Mouse (Mus musculus) neural tube, embryonic 15.5 days (tissue): ENCODE measurements around the gene Prmt6. TPM values are rescaled to one million over a fixed set of nuclear protein-coding genes. Genes with fewer than 3 reads are reported as not detected.
A peak's percentile ranks its signal among the peaks of the same experiment; 100 is the strongest.

Experiments
- ATAC-seq: fragments of 200-750 bp; cut with Nextera tagmentation; 2 replicates; pipeline ENCODE4 v1.8.0; 2017; ENCODE audit warnings: mild to moderate bottlenecking, moderate TSS enrichment, moderate library complexity; ENCODE audit not compliant: low FRiP score
- H3K27ac ChIP-seq: fragments of 300-500 bp; sonication (generic); replicated peaks from 2 replicates; pipeline ENCODE4 v1.5.1; 2015; ENCODE audit warnings: mild to moderate bottlenecking, inconsistent platforms
- H3K27me3 ChIP-seq: fragments of 300-500 bp; sonication (generic); replicated peaks from 2 replicates; pipeline ENCODE4 v1.6.1; 2015; ENCODE audit warnings: inconsistent platforms
- H3K36me3 ChIP-seq: fragments of 300-500 bp; sonication (generic); 2 replicates; pipeline ENCODE4 v1.6.1; 2015; ENCODE audit warnings: inconsistent platforms
- H3K4me1 ChIP-seq: fragments of 300-500 bp; sonication (generic); 2 replicates; pipeline ENCODE4 v1.6.1; 2015; ENCODE audit warnings: inconsistent platforms
- H3K4me2 ChIP-seq: fragments of 300-500 bp; sonication (generic); 2 replicates; pipeline ENCODE4 v1.6.1; 2015; ENCODE audit warnings: inconsistent platforms, mild to moderate bottlenecking, moderate library complexity
- H3K4me3 ChIP-seq: fragments of 300-500 bp; sonication (generic); replicated peaks from 2 replicates; pipeline ENCODE4 v1.5.1; 2015; ENCODE audit warnings: mild to moderate bottlenecking, inconsistent platforms
- H3K9ac ChIP-seq: fragments of 300-500 bp; sonication (generic); replicated peaks from 2 replicates; pipeline ENCODE4 v1.6.1; 2015; ENCODE audit warnings: mild to moderate bottlenecking, inconsistent platforms
- H3K9me3 ChIP-seq: fragments of 300-500 bp; sonication (generic); replicated peaks from 2 replicates; pipeline ENCODE4 v1.6.1; 2016; ENCODE audit warnings: inconsistent platforms
- WGBS: fragments of 180-500 bp; shearing (Covaris S2); methylation state at CpG from one replicate; pipeline ENCODE4 v1.1.7; 2015; ENCODE audit warnings: mixed read lengths; 5-methylcytosine and 5-hydroxymethylcytosine counted together
- polyA plus RNA-seq: library from polyadenylated mRNA; unstranded; fragments of >200 nt; fragmentation: Nextera tagmentation; extraction: Ambion mirVana; gene quantifications from 2 replicates; pipeline ENCODE4 v1.2.1, GENCODE M21; 2015

Gene Prmt6
- 21.8 and 23.7 TPM in 2 replicates for polyA plus RNA-seq

DNA sequence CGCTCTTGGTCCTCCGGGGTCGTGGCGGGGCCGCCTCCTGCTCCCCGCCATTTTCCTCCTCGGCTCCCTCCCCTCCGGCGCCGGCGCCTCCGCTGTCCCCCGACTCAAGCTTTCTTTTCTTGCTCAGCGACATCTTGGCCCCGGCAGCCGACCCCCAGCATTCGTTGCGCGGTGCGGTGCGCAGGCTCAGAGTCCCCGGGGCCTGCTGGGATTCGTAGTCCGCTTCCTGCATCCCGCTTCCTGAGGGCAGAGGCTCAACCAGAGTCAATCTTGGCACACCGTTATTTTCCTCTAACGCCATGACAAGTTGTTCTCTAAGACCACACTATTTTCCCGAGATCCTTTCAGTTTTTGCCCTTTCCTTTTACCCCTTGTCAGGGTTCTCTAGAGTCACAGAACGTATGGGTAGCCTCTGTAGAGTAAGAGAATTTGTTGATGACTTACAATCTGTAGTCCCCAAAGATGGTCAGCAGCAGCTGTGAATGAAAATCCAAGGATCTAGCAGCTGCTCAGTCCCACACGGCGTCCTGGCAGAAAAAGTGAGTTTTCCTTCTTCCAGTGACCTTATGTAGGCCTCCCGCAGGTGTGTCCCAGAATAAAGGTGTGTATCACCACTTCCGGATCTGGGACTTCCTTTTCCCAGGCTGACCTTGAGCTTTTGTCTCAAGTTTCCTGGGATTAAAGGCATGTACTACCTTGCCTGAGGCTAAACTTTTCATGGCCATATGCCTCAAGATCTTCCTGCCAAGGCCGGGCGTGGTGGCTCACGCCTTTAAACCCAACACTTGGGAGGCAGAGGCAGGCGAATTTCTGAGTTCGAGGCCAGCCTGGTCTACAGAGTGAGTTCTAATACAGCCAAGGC, at the start of gene Prmt6:
Gene Prmt6 (minus strand): TSS at position 160 of the 862 bp plus-strand sequence.
- Histone ChIP-seq H3K4me2 (peak within 1 kb of the TSS; percentile 63), H3K27ac (peak within 1 kb of the TSS; percentile 97), H3K36me3 (peaks cover 16% of the 10 kb centered on the region), H3K27me3 (no peaks in the 10 kb centered on the region), H3K9me3 (no peaks in the 10 kb centered on the region), H3K9ac (peak within 1 kb of the TSS; percentile 95), H3K4me1 (peaks cover 18% of the 10 kb centered on the region), H3K4me3 (peak within 1 kb of the TSS; percentile 95)
- peak; percentile 96 for ATAC-seq
- 21% methylated on average over 37 of the region's 38 CpGs for WGBS

DNA sequence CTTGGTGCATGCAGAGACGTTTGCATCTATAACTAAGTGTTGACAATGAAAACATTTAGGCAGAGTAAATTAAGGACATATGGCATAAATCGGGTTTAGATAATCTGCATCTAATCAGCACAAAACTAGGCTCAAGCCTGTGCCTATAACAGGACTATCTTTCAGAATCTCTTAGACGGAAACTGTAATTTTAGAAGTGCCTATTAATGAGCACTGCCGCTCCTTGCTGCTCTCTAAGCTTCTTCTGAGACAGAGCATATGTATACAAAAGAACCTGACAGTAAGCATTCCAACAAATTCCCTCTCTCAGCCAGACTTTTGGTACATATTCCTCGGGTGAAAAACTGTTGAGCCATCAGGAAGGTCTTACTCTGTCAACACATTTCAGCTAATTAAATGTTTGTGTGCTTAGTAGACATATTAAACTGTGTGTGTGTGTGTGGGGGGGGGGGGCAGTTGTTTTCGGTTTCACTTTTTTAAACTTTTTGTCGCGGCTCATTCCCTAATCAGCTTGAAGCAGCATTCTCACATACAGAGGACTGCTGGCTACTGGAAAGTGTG, 39.8 kb upstream of the Prmt6 start:
- WGBS, result 83% methylated on average over 8 of the region's 8 CpGs
- Histone ChIP-seq H3K36me3 (no peaks in the 10 kb centered on the region), H3K4me2 (no peak overlapping the region), H3K27ac (no peak overlapping the region), H3K4me3 (no peak overlapping the region), H3K9me3 (no peaks in the 10 kb centered on the region), H3K9ac (no peak overlapping the region), H3K4me1 (no peaks in the 10 kb centered on the region), H3K27me3 (no peaks in the 10 kb centered on the region)
- no peak for ATAC-seq

DNA sequence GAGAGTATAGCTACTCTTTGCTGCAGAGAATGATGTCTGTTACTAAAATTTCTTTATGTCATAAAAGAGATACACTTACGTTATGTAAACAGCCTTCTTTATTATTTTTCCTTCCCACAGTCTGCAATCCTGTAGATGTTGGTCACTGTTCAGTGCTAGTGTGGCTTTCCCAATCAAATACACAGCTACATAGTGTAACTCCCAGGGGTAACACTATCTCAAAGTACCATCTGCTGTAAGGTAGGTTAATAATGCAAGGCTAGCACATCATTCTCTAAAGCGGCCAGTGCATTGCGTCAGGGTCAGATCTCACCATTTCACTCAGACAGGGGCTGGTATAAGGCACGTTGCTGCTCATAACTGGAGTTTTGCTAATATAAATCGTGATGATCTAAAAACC, 31.9 kb upstream of the Prmt6 start:
- H3K27ac ChIP-seq, result no peak overlapping the region
- H3K27me3 ChIP-seq, result no peaks in the 10 kb centered on the region
- no peaks in the 10 kb centered on the region for H3K36me3 ChIP-seq
- H3K4me3 ChIP-seq, result no peak overlapping the region
- ATAC-seq, result peak; percentile 55; the same call in 1 of the 2 replicates
- H3K9me3 ChIP-seq, result no peaks in the 10 kb centered on the region
- H3K4me1 ChIP-seq, result no peaks in the 10 kb centered on the region
- WGBS, result 58% methylated on average over 5 of the region's 5 CpGs
- H3K4me2 ChIP-seq, result no peak overlapping the region
- no peak overlapping the region for H3K9ac ChIP-seq

DNA sequence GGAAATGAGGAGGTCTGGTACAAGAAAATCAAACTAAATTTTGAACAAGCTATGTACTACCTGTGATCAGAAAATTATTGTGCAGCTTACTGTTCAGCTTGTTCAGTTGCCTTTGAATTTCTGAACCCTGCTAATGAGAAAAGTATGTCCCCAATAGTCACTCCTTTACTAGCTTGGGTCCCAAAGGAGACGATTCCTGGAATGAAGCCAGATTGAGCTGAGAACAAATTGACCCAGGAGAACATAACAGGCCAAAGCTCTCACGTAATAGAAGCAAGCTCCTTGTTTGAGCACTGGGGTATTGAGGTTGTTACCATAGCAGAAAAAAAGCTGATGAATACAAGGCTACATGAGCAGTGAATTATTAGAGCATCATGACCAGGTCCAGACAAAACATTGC, 17.0 kb upstream of the Prmt6 start:
- H3K4me3 ChIP-seq, result no peak overlapping the region
- H3K36me3 ChIP-seq, result no peaks in the 10 kb centered on the region
- ATAC-seq, result no peak
- no peak overlapping the region for H3K9ac ChIP-seq
- 51% methylated on average over 2 of the region's 2 CpGs for WGBS
- H3K27ac ChIP-seq, result no peak overlapping the region
- H3K4me1 ChIP-seq, result no peaks in the 10 kb centered on the region
- H3K27me3 ChIP-seq, result no peaks in the 10 kb centered on the region
- no peaks in the 10 kb centered on the region; the same call in 1 of the 2 replicates for H3K9me3 ChIP-seq
- no peak overlapping the region for H3K4me2 ChIP-seq

GRCm38 (mm10) chr3:110253105-110253504, 2.3 kb upstream of the Prmt6 start:
- Histone ChIP-seq H3K9me3 (no peaks in the 10 kb centered on the region), H3K4me3 (no peak overlapping the region), H3K27me3 (no peaks in the 10 kb centered on the region), H3K4me2 (no peak overlapping the region), H3K27ac (no peak overlapping the region), H3K4me1 (peaks cover 12% of the 10 kb centered on the region), H3K9ac (no peak overlapping the region), H3K36me3 (no peaks in the 10 kb centered on the region)
- ATAC-seq, result no peak
- WGBS, result 90% methylated on average over 4 of the region's 4 CpGs

- Histone ChIP-seq H3K4me2 (peak overlapping the region; percentile 63), H3K27me3 (no peaks in the 10 kb centered on the region), H3K4me1 (peaks cover 18% of the 10 kb centered on the region), H3K4me3 (peak overlapping the region; percentile 95), H3K36me3 (peaks cover 17% of the 10 kb centered on the region), H3K27ac (peak overlapping the region; percentile 97), H3K9ac (peak overlapping the region; percentile 95), H3K9me3 (no peaks in the 10 kb centered on the region)
- WGBS, result under 1% methylated on average over 89 of the region's 89 CpGs
- ATAC-seq, result peak; percentile 89
Measured at GRCm38 (mm10) chr3:110249891-110250838, 633 bp downstream of the Prmt6 start.

GRCm38 (mm10) chr3:110236819-110237463, 13.9 kb downstream of the Prmt6 start:
- WGBS, result 87% methylated on average over 1 of the region's 1 CpGs
- no peak overlapping the region for H3K27ac ChIP-seq
- no peaks in the 10 kb centered on the region for H3K9me3 ChIP-seq
- no peaks in the 10 kb centered on the region for H3K4me1 ChIP-seq
- no peaks in the 10 kb centered on the region for H3K36me3 ChIP-seq
- no peak for ATAC-seq
- H3K4me3 ChIP-seq, result no peak overlapping the region
- H3K9ac ChIP-seq, result no peak overlapping the region
- no peak overlapping the region for H3K4me2 ChIP-seq
- H3K27me3 ChIP-seq, result no peaks in the 10 kb centered on the region

Other genes with a start within 250 kb of the Prmt6 start
- gene Ntng1, start 107.0 kb downstream of the Prmt6 start, polyA plus RNA-seq, result 20.9 and 25.4 TPM in 2 replicates